Mouse (Mus musculus) frontal cortex, postnatal 10 days (tissue): ENCODE data around the gene Ogfrl1.
"Not testable (repeated sequence)": the region's sequence is repeated elsewhere in the genome, so short reads cannot be mapped to it uniquely, and the experiment has no call there.

Experiments used
- DNase-seq, 2 experiments: peaks; one replicate each; pipeline ENCODE4 v3.0.0; 2022; ENCODE audit warnings: low spot score in 2 of 2, mixed read lengths in 1 of 2

The Ogfrl1 gene

GRCm38 (mm10) chr1:23397623-23398022 lies at the start of gene Ogfrl1:
Ogfrl1 (minus strand) TSS chr1:23397772.
- DNase-seq: no peak

GRCm38 (mm10) chr1:23445736-23446424 lies 48.3 kb upstream of the Ogfrl1 start:
- no peak for DNase-seq

GRCm38 (mm10) chr1:23433612-23434011 lies 36.0 kb upstream of the Ogfrl1 start:
- no peak for DNase-seq

GRCm38 (mm10) chr1:23426447-23426846 lies 28.9 kb upstream of the Ogfrl1 start:
- DNase-seq: no peak

- no peak for DNase-seq
Measured at GRCm38 (mm10) chr1:23418941-23419340, 21.4 kb upstream of the Ogfrl1 start.

GRCm38 (mm10) chr1:23418059-23418458 lies 20.5 kb upstream of the Ogfrl1 start:
- no peak for DNase-seq

- DNase-seq: no peak
Measured at GRCm38 (mm10) chr1:23417562-23417961, 20.0 kb upstream of the Ogfrl1 start.

GRCm38 (mm10) chr1:23411533-23411932 lies 14.0 kb upstream of the Ogfrl1 start:
- no peak for DNase-seq

- no peak for DNase-seq
Measured at GRCm38 (mm10) chr1:23409960-23410359, 12.4 kb upstream of the Ogfrl1 start.

- no peak for DNase-seq
Measured at GRCm38 (mm10) chr1:23402401-23402800, 4.8 kb upstream of the Ogfrl1 start.

- DNase-seq: no peak
Measured at GRCm38 (mm10) chr1:23399552-23399951, 2.0 kb upstream of the Ogfrl1 start.

GRCm38 (mm10) chr1:23394356-23394755 lies 3.2 kb downstream of the Ogfrl1 start:
- DNase-seq: not testable (repeated sequence)

- no peak for DNase-seq
Measured at GRCm38 (mm10) chr1:23391744-23392143, 5.8 kb downstream of the Ogfrl1 start.

GRCm38 (mm10) chr1:23384326-23384725 lies 13.2 kb downstream of the Ogfrl1 start:
- no peak for DNase-seq

- DNase-seq: peak; percentile 91
Measured at GRCm38 (mm10) chr1:23382806-23383653, 14.5 kb downstream of the Ogfrl1 start.

GRCm38 (mm10) chr1:23382461-23382805 lies 15.1 kb downstream of the Ogfrl1 start:
- no peak for DNase-seq

- no peak for DNase-seq
Measured at GRCm38 (mm10) chr1:23382037-23382436, 15.5 kb downstream of the Ogfrl1 start.

GRCm38 (mm10) chr1:23379911-23380740 lies 17.4 kb downstream of the Ogfrl1 start:
- peak in 1 of 2 experiments; percentile 16 for DNase-seq

- DNase-seq: no peak
Measured at GRCm38 (mm10) chr1:23379321-23379720, 18.3 kb downstream of the Ogfrl1 start.

- DNase-seq: no peak
Measured at GRCm38 (mm10) chr1:23377572-23377971, 20.0 kb downstream of the Ogfrl1 start.

- DNase-seq: no peak
Measured at GRCm38 (mm10) chr1:23374156-23374555, 23.4 kb downstream of the Ogfrl1 start.

GRCm38 (mm10) chr1:23365614-23366013 lies 32.0 kb downstream of the Ogfrl1 start:
- no peak for DNase-seq
